Mouse (Mus musculus) E14TG2a.4 (cell line): ENCODE measurements around the gene Usp25.

Source experiments
- CTCF ChIP-seq: conservative IDR thresholded peaks from 2 replicates; pipeline ENCODE4 v1.5.1; 2014; ENCODE audit warnings: low read length
- POU5F1 ChIP-seq: IDR thresholded peaks from 2 replicates; pipeline ENCODE4 v1.6.1; 2014; ENCODE audit warnings: low read length, borderline replicate concordance

DNA sequence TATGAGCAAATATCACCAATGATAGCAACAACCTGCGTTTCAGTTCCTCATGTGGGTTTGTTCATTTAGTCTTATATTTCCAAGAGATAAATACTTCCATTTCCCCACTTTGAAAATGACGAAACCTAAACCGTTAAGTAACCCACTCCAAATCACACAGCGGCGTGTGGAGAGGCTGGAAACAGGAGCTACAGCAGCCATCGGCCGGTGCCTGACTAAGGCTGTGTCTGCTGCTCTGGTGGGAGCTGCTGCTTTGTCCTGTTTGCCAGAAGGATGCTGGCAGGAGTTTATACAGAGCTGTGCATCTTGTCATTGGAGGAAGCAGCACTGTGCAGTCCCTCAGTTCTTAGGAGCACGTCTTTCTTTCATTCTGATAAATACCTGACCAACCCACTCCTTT, 21.2 kb downstream of the Usp25 start:
- TF ChIP-seq CTCF (no peak), POU5F1 (no peak)
